Mouse (Mus musculus): ENCODE measurements around the gene 4930438A08Rik.

GRCm38 (mm10) chr11:58264546-58264945, 10.1 kb upstream of the 4930438A08Rik start:
- no peak for TF ChIP-seq CTCF (IDR thresholded peaks at IDR 0.05; ENCODE audit: borderline replicate concordance, insufficient read depth, low read length)
- TF ChIP-seq POLR2A (IDR thresholded peaks at IDR 0.05; ENCODE audit: low read depth, low read length), result no peak

Data from embryonic fibroblast, embryonic 13.5 days (primary cell).